Mouse (Mus musculus) heart, embryonic 15.5 days (tissue): ENCODE data around the gene Krt80. TPM values are rescaled to one million over a fixed set of nuclear protein-coding genes. Genes with fewer than 3 reads are reported as not detected.

Experiments used
- ATAC-seq: fragments of 200-750 bp; cut with Nextera tagmentation; replicated peaks from 2 replicates; pipeline ENCODE4 v1.8.0; 2017; ENCODE audit warnings: low read depth, moderate TSS enrichment; ENCODE audit not compliant: insufficient number of reproducible peaks, insufficient read depth, low FRiP score
- H3K27ac ChIP-seq: fragments of 300-500 bp; sonication (generic); 2 replicates; pipeline ENCODE4 v1.5.1; 2015; ENCODE audit warnings: mild to moderate bottlenecking, inconsistent platforms
- H3K27me3 ChIP-seq: fragments of 300-500 bp; sonication (generic); 2 replicates; pipeline ENCODE4 v1.6.1; 2015; ENCODE audit warnings: inconsistent platforms
- H3K36me3 ChIP-seq: fragments of 300-500 bp; sonication (generic); 2 replicates; pipeline ENCODE4 v1.6.1; 2015; ENCODE audit warnings: mild to moderate bottlenecking, inconsistent platforms
- H3K4me1 ChIP-seq: fragments of 300-500 bp; sonication (generic); replicated peaks from 2 replicates; pipeline ENCODE4 v1.6.1; 2015; ENCODE audit warnings: inconsistent platforms
- H3K4me2 ChIP-seq: fragments of 300-500 bp; sonication (generic); 2 replicates; pipeline ENCODE4 v1.6.1; 2015; ENCODE audit warnings: inconsistent platforms, mild to moderate bottlenecking, moderate library complexity
- H3K4me3 ChIP-seq: fragments of 300-500 bp; sonication (generic); 2 replicates; pipeline ENCODE4 v1.5.1; 2015; ENCODE audit warnings: mild to moderate bottlenecking, inconsistent platforms
- H3K9ac ChIP-seq: fragments of 300-500 bp; sonication (generic); 2 replicates; pipeline ENCODE4 v1.6.1; 2015; ENCODE audit warnings: mild to moderate bottlenecking, inconsistent platforms
- H3K9me3 ChIP-seq: fragments of 300-500 bp; sonication (generic); replicated peaks from 2 replicates; pipeline ENCODE4 v1.6.1; 2016; ENCODE audit warnings: inconsistent platforms
- WGBS: fragments of 180-500 bp; shearing (Covaris S2); methylation state at CpG from one replicate; pipeline ENCODE4 v1.1.7; 2015; ENCODE audit warnings: mixed read lengths; 5-methylcytosine and 5-hydroxymethylcytosine counted together
- polyA plus RNA-seq: library from polyadenylated mRNA; unstranded; fragments of >200 nt; fragmentation: Nextera tagmentation; extraction: Ambion mirVana; gene quantifications from 2 replicates; pipeline ENCODE4 v1.2.1, GENCODE M21; 2015

Gene Krt80
- polyA plus RNA-seq, 1 experiment from 2014 or later = 8.1 TPM

DNA sequence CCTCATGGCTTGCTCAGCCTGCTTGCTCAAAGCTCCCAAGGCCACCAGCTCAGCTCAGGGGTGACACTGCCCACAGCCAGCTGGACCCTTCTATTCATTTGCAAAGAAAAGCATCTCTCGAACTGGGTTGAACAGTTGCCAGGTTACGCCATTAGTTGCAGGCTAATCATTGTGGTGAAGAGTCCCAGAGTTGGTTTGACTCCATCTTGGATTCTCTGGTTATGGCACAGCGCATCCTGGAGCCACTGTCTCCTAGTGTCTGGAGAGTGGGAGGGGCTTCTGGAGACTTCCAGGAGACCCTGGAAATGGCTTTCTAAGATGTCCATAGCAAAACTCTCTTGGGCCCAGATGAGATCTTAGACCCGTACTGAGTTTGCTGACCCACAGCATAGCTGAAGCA lies 54.6 kb downstream of the Krt80 start:
- Histone ChIP-seq H3K36me3 (no peaks in the 10 kb centered on the region), H3K4me1 (peaks cover 19% of the 10 kb centered on the region), H3K4me3 (no peak overlapping the region), H3K9ac (no peak overlapping the region), H3K9me3 (no peaks in the 10 kb centered on the region), H3K4me2 (0 out of 2 replicates have a peak overlapping the region, but pooled peaks have one; percentile 69), H3K27me3 (no peaks in the 10 kb centered on the region), H3K27ac (no peak overlapping the region)
- WGBS = 78% methylated on average over 4 of the region's 4 CpGs
- ATAC-seq = no peak

GRCm38 (mm10) chr15:101312006-101312405 lies 58.0 kb downstream of the Krt80 start:
- Histone ChIP-seq H3K9ac (no peak overlapping the region), H3K27ac (no peak overlapping the region), H3K4me2 (no peak overlapping the region), H3K27me3 (no peaks in the 10 kb centered on the region), H3K4me3 (no peak overlapping the region), H3K9me3 (no peaks in the 10 kb centered on the region), H3K4me1 (peaks cover 14% of the 10 kb centered on the region; the same call in 1 of the 2 replicates), H3K36me3 (no peaks in the 10 kb centered on the region)
- ATAC-seq = no peak
- 65% methylated on average over 6 of the region's 6 CpGs for WGBS

GRCm38 (mm10) chr15:101311087-101311770 lies 58.7 kb downstream of the Krt80 start:
- 48% methylated on average over 14 of the region's 15 CpGs for WGBS
- Histone ChIP-seq H3K27me3 (no peaks in the 10 kb centered on the region), H3K36me3 (no peaks in the 10 kb centered on the region), H3K27ac (no peak overlapping the region), H3K4me2 (no peak overlapping the region), H3K4me3 (no peak overlapping the region), H3K9me3 (no peaks in the 10 kb centered on the region), H3K4me1 (peaks cover 14% of the 10 kb centered on the region; the same call in 1 of the 2 replicates), H3K9ac (no peak overlapping the region)
- ATAC-seq = no peak

GRCm38 (mm10) chr15:101309493-101309892 lies 60.5 kb downstream of the Krt80 start:
- no peaks in the 10 kb centered on the region for H3K36me3 ChIP-seq
- H3K4me2 ChIP-seq = no peak overlapping the region
- ATAC-seq = no peak
- 31% methylated on average over 5 of the region's 5 CpGs for WGBS
- 0 out of 2 replicates have a peak overlapping the region, but pooled peaks have one; percentile 20 for H3K27ac ChIP-seq
- H3K27me3 ChIP-seq = no peaks in the 10 kb centered on the region
- H3K4me1 ChIP-seq = peaks cover 9% of the 10 kb centered on the region; the same call in 1 of the 2 replicates
- H3K9ac ChIP-seq = no peak overlapping the region
- H3K9me3 ChIP-seq = no peaks in the 10 kb centered on the region
- no peak overlapping the region for H3K4me3 ChIP-seq

GRCm38 (mm10) chr15:101308440-101309348 lies 61.3 kb downstream of the Krt80 start:
- peaks cover 9% of the 10 kb centered on the region; the same call in 1 of the 2 replicates for H3K4me1 ChIP-seq
- no peak overlapping the region for H3K4me3 ChIP-seq
- no peaks in the 10 kb centered on the region for H3K27me3 ChIP-seq
- no peaks in the 10 kb centered on the region for H3K36me3 ChIP-seq
- WGBS = 56% methylated on average over 13 of the region's 13 CpGs
- H3K27ac ChIP-seq = peak overlapping the region; percentile 20; the same call in 1 of the 2 replicates
- ATAC-seq = no peak
- no peaks in the 10 kb centered on the region for H3K9me3 ChIP-seq
- no peak overlapping the region for H3K9ac ChIP-seq
- H3K4me2 ChIP-seq = no peak overlapping the region

DNA sequence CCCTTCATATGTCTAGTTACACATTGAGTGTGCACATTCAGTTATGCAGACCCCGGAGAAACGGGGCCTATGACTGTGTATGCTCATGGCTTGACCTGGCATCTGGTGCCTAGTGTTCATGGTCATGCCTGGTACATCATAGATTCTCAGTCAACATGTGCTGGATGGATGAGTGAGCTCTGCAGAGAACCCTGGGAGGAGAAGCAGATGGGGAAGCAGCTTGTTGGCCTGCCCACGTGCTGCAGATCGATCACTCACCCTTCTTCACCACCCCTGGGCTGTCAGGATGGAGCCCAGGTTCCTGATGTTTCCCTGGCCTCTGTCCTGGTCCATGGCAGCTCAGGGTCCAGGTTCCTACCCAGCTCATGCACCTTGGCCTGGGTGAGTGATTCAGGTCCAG lies 63.5 kb downstream of the Krt80 start:
- peaks cover 9% of the 10 kb centered on the region; the same call in 1 of the 2 replicates for H3K4me1 ChIP-seq
- H3K4me3 ChIP-seq = no peak overlapping the region
- no peaks in the 10 kb centered on the region for H3K9me3 ChIP-seq
- H3K36me3 ChIP-seq = no peaks in the 10 kb centered on the region
- no peaks in the 10 kb centered on the region for H3K27me3 ChIP-seq
- H3K27ac ChIP-seq = no peak overlapping the region
- H3K4me2 ChIP-seq = no peak overlapping the region
- 89% methylated on average over 4 of the region's 4 CpGs for WGBS
- no peak for ATAC-seq
- no peak overlapping the region for H3K9ac ChIP-seq

DNA sequence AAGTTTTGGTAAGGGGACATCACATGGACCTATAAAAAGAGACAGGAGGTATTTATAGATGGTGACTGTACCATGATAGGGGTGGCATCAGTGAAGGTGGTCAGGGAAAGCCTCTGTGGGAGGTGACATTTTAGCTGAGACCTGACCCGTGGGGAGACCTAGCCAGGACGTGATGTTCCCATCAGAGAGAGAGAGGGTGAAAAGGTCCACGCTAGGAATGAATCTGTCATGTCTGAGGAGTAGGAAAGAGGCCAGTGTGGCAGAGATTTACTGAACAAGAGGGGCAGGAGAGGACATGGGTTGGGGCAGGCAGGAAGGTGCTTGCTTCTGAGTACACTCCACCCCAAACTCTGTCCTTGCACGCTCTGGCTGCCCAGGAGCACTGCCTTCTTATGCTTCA lies 66.1 kb downstream of the Krt80 start:
- H3K9ac ChIP-seq = no peak overlapping the region
- no peak for ATAC-seq
- H3K36me3 ChIP-seq = no peaks in the 10 kb centered on the region
- 77% methylated on average over 4 of the region's 4 CpGs for WGBS
- H3K4me3 ChIP-seq = no peak overlapping the region
- no peak overlapping the region for H3K4me2 ChIP-seq
- H3K9me3 ChIP-seq = no peaks in the 10 kb centered on the region
- H3K27ac ChIP-seq = no peak overlapping the region
- H3K27me3 ChIP-seq = no peaks in the 10 kb centered on the region
- peaks cover 13% of the 10 kb centered on the region for H3K4me1 ChIP-seq

DNA sequence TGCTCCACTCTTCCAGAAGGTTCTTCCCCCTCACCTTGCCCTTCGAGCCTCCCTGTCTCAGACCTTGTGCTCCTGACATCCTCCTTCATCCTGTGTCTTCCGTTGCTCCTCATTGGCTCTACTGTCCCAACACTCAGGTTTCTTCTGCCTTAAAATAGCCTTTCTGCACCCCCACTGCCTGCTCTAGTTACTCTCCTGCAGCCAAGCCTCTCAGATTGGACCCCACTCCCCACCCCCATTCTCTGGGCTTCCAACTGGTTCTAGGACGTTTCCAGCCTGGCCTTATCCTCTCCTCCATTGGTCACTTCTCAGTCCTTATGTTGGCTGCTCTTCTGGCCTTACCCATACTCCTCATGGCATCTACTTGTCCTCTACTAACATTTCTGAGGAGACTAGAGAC lies 67.8 kb downstream of the Krt80 start:
- H3K4me2 ChIP-seq = no peak overlapping the region
- H3K9me3 ChIP-seq = no peaks in the 10 kb centered on the region
- H3K36me3 ChIP-seq = no peaks in the 10 kb centered on the region
- no peak overlapping the region for H3K9ac ChIP-seq
- H3K27ac ChIP-seq = no peak overlapping the region
- H3K27me3 ChIP-seq = no peaks in the 10 kb centered on the region
- ATAC-seq = no peak
- peaks cover 22% of the 10 kb centered on the region for H3K4me1 ChIP-seq
- H3K4me3 ChIP-seq = no peak overlapping the region
- 81% methylated on average over 3 of the region's 3 CpGs for WGBS

DNA sequence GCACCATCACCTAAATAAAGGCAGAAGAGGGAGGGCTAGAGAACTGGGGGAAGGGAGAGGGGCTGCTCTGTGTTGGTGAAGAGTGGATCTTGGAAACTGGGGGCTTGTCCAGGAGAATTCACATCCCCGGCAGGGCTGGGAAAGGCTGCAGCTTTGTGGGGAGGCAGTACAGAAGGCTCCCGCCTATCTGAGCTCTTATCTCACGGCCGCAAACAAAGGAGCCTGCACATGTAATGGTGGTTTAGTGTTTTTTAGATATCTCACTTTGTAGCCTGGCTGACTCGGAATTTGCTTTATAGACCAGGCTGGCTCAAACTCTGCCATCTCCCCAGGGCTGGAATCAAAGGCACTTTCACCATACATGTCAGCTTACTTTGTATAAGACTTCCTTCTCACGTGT lies 69.8 kb downstream of the Krt80 start:
- no peak overlapping the region for H3K9ac ChIP-seq
- 38% methylated on average over 6 of the region's 6 CpGs for WGBS
- peaks cover 22% of the 10 kb centered on the region for H3K4me1 ChIP-seq
- no peaks in the 10 kb centered on the region for H3K36me3 ChIP-seq
- H3K27ac ChIP-seq = peak overlapping the region; percentile 64
- H3K27me3 ChIP-seq = no peaks in the 10 kb centered on the region
- H3K4me2 ChIP-seq = no peak overlapping the region
- H3K4me3 ChIP-seq = no peak overlapping the region
- H3K9me3 ChIP-seq = no peaks in the 10 kb centered on the region
- ATAC-seq = no peak

DNA sequence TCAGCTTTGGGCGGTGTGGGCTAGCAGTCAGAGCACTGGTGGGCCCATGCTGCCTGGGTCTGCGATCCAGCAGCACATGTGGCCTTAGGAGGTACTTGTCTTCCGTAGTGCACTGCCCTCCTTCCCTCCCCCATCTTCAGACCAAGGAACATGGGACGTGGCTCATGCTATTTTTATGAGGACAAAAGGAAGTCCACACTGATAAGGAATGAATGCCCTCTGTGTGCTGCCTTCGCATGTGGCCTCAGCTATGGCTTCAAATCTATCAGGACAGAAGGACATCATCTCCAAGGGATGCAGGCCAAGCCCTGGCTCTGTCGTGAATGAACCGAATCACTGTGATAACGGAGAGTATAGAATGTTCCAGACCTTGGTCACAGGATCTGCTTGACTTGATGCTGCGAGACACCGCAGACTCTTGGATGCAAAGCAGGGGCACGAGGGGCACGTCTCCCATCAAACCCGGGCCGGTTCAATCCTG lies 70.4 kb downstream of the Krt80 start:
- Histone ChIP-seq H3K27ac (peak overlapping the region; percentile 64), H3K4me3 (no peak overlapping the region), H3K36me3 (no peaks in the 10 kb centered on the region), H3K4me1 (peaks cover 24% of the 10 kb centered on the region), H3K27me3 (no peaks in the 10 kb centered on the region), H3K9ac (0 out of 2 replicates have a peak overlapping the region, but pooled peaks have one; percentile 11), H3K4me2 (no peak overlapping the region), H3K9me3 (no peaks in the 10 kb centered on the region)
- 45% methylated on average over 14 of the region's 14 CpGs for WGBS
- ATAC-seq = peak; percentile 55; the same call in 1 of the 2 replicates

- Histone ChIP-seq H3K4me2 (0 out of 2 replicates have a peak overlapping the region, but pooled peaks have one; percentile 33), H3K4me3 (no peak overlapping the region), H3K4me1 (peaks cover 30% of the 10 kb centered on the region), H3K9me3 (no peaks in the 10 kb centered on the region), H3K27ac (no peak overlapping the region), H3K36me3 (no peaks in the 10 kb centered on the region), H3K9ac (no peak overlapping the region), H3K27me3 (no peaks in the 10 kb centered on the region)
- ATAC-seq = no peak
- 29% methylated on average over 7 of the region's 7 CpGs for WGBS
These were observed 71.4 kb downstream of the Krt80 start for GRCm38 (mm10) chr15:101298550-101298949.
